Mouse (Mus musculus) adrenal gland, postnatal 25 days (tissue): Measurements from ENCODE around the gene Zfand3. TPM values are rescaled to one million over a fixed set of nuclear protein-coding genes. Genes with fewer than 3 reads are reported as not detected.

Experiments
- DNase-seq: peaks from one replicate; pipeline ENCODE4 v3.0.0; 2021; ENCODE audit warnings: mixed read lengths
- total RNA-seq: library from RNA; stranded (reverse); gene quantifications from 2 replicates; pipeline ENCODE4 v1.2.3, GENCODE M21; 2021

The Zfand3 gene
- total RNA-seq, 1 experiment from 2014 or later, result 144 TPM

- DNase-seq, result no peak
Measured at GRCm38 (mm10) chr17:30155411-30155925, 150.9 kb downstream of the Zfand3 start.

- DNase-seq, result no peak
Measured at GRCm38 (mm10) chr17:30158419-30159108, 154.0 kb downstream of the Zfand3 start.

DNA sequence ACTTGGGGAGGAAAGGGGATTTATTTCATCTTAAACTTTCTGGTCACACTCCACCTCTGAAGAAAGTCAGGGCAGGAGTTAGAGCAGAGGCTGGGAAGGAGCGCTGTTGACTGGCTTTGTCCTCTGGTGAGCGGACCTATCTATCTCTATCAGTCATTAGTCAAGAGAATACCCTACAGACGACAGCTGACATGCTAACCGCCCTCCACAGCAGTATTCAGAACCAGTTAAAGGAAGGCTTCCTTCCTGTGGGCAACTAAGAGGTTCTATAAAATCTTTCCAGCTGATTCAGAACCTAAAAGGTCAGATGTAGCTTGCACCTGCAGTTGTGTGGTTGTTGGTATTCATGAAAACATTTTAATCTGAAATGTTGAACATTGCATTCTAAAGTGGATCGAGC lies 154.8 kb downstream of the Zfand3 start:
- no peak for DNase-seq

- no peak for DNase-seq
Measured at GRCm38 (mm10) chr17:30160823-30161432, 156.4 kb downstream of the Zfand3 start.

DNA sequence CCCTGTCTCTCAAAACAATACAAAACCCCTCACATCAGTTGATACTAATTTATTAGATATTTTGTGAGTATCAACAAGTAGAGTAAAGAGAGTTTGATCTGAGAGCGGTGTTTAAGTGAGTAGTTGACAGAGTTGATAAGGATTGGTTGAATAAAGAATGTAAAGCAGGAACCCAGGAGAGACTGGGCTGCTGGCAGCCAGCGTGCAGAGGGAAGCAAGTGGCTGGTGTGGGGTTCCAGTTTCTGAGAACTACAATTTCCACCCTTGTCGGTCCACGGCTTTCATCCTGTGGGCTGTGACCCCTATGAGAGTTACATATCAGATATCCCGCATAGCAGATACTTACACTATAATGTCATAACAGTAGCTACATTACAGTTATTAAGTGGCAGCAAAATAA lies 158.4 kb downstream of the Zfand3 start:
- DNase-seq, result no peak

- no peak for DNase-seq
Measured at GRCm38 (mm10) chr17:30163793-30164192, 159.3 kb downstream of the Zfand3 start.

- DNase-seq, result no peak
Measured at GRCm38 (mm10) chr17:30164818-30165217, 160.3 kb downstream of the Zfand3 start.

GRCm38 (mm10) chr17:30177435-30177834 lies 172.9 kb downstream of the Zfand3 start:
- peak; percentile 72 for DNase-seq

- DNase-seq, result no peak
Measured at GRCm38 (mm10) chr17:30178402-30178801, 173.9 kb downstream of the Zfand3 start.

DNA sequence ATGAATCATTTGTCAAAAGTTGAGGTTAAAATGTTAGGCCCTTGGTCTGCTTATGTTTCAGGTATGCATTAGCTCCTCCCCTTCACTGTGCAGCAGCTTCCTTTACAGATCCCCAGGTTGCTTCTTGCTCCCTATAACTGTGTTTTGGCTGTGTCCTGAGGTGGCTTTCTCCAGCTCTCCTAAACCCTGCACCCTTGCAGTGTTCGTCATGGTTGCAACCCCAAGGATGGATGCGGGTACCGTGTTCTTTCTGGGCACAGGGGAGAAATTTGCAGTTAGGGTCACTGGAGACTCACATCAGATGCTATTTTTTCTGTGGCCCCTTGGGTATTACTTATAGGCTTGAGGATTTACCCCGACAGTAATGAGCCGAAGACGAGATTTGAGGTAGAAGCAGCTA lies 175.7 kb downstream of the Zfand3 start:
- no peak for DNase-seq

- no peak for DNase-seq
Measured at GRCm38 (mm10) chr17:30181554-30181953, 177.0 kb downstream of the Zfand3 start.

- DNase-seq, result no peak
Measured at GRCm38 (mm10) chr17:30182063-30182462, 177.5 kb downstream of the Zfand3 start.

GRCm38 (mm10) chr17:30183561-30183960 lies 179.0 kb downstream of the Zfand3 start:
- DNase-seq, result no peak

- DNase-seq, result no peak
Measured at GRCm38 (mm10) chr17:30187154-30187553, 182.6 kb downstream of the Zfand3 start.

DNA sequence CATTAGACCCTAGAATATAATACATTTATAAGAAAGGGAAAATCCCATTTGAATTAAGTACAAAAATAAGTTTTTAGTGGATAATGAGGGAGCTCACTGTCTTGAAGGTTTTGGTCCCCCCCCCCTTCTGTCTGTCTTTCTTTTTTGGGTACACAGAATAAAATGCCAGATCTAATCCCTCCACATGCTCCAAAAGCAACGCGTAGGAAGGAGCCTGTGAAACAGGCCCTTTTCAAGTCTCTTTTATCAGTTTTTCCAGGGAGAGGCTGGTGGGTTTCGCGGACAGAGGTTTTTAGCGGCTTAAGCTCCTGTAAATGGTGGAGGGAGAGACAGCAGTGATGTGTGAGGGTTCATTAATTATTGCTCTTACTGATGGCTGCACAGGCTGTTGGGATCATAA lies 183.0 kb downstream of the Zfand3 start:
- DNase-seq, result no peak

GRCm38 (mm10) chr17:30188031-30188981 lies 183.8 kb downstream of the Zfand3 start:
- no peak for DNase-seq

GRCm38 (mm10) chr17:30191097-30191640 lies 186.6 kb downstream of the Zfand3 start:
- no peak for DNase-seq

- DNase-seq, result no peak
Measured at GRCm38 (mm10) chr17:30192416-30193005, 188.0 kb downstream of the Zfand3 start.

DNA sequence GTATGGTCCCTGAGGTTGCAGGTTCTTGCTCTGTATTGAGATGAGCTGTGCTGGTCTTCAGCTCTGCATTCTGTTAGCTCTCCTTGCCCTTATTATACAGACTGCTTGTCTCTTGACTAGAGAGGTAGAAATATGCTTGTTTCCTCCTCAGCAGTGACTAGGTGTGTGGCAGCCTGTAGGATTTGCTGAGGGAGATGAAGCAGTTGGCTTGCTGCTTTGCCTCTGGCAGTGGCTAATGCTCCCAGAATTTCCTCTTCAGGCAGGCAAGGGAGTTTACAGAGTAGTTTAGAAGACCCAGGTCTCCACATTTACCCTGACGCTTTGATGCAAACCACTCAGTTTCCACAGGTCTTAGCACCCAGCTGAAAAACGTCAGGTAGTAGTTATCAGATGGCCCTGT lies 189.1 kb downstream of the Zfand3 start:
- DNase-seq, result no peak

DNA sequence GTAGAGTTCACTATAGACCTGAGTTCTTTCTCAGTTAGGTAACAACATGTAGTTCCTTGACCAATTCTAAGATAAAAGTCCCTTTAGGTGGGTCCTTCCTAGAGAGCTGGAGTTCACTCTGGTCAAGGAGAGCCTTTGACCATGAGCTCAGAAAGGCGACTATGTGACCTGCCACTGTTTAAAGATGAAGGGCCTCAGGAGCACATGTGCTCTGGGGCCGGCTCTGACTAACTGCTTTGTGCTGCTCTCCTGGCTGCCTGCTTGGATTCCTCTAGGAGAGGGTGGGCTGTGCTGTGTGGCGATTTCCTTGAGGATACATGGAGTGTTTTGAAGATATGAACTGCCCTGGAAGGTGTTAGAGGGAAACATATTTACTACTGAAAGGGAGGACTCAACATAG lies 189.6 kb downstream of the Zfand3 start:
- DNase-seq, result no peak

GRCm38 (mm10) chr17:30194629-30195445 lies 190.3 kb downstream of the Zfand3 start:
- DNase-seq, result no peak
